Mouse (Mus musculus) layer of hippocampus, adult 2 months (tissue): Measurements from ENCODE around the gene Cpa1. TPM values are rescaled to one million over a fixed set of nuclear protein-coding genes. Genes with fewer than 3 reads are reported as not detected.
A peak's percentile ranks its signal among the peaks of the same experiment; 100 is the strongest.

Experiments
- DNase-seq, 2 experiments: peaks; one replicate each; pipeline ENCODE4 v3.0.0; 2022; ENCODE audit warnings: low spot score in 2 of 2
- H3K27ac ChIP-seq: fragments of 200-600 bp; 2 replicates; pipeline ENCODE4 v1.8.1; 2022
- H3K4me3 ChIP-seq: fragments of 200-600 bp; 2 replicates; pipeline ENCODE4 v1.8.1; 2022; ENCODE audit warnings: mild to moderate bottlenecking
- CTCF ChIP-seq: fragments of 200-600 bp; conservative IDR thresholded peaks from 2 replicates; pipeline ENCODE4 v1.8.1; 2022; ENCODE audit warnings: antibody characterized with exemption, mild to moderate bottlenecking, moderate library complexity
- total RNA-seq, 2 experiments: library from RNA; stranded (reverse); gene quantifications; 2 replicates each; pipeline ENCODE4 v1.2.3; 2021

Cpa1 gene
- total RNA-seq, 2 experiments from 2014 or later, result not detected

GRCm38 (mm10) chr6:30664776-30665175 lies 25.8 kb downstream of the Cpa1 start:
- TF ChIP-seq CTCF, result no peak
- DNase-seq, result peak in 1 of 2 experiments; percentile 33
- no peak overlapping the region for H3K4me3 ChIP-seq
- peak overlapping the region; percentile 12; the same call in 1 of the 2 replicates for H3K27ac ChIP-seq

GRCm38 (mm10) chr6:30665296-30665695 lies 26.3 kb downstream of the Cpa1 start:
- no peak for TF ChIP-seq CTCF
- H3K27ac ChIP-seq, result peak overlapping the region; percentile 12; the same call in 1 of the 2 replicates
- no peak for DNase-seq
- H3K4me3 ChIP-seq, result no peak overlapping the region

DNA sequence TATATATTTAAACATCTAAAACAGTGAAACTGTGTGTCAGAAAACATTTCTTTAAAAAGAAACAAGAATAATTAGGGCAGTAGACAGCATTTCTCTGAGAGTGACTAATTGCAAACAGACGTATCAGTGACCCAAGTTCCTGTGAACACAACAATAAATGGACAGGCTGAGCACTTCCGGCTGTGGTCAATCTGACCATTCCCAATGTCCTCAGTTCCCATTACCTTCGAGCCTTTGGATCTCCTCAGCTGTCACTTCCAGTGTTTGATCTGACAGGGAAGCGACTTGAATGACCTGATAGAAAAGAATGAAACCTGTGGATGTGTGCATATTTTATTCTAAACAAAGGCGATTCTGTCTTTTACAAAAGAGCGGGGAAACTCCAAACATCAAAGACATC lies 27.0 kb downstream of the Cpa1 start:
- DNase-seq, result no peak
- Histone ChIP-seq H3K4me3 (no peak overlapping the region), H3K27ac (no peak overlapping the region)
- no peak for TF ChIP-seq CTCF

DNA sequence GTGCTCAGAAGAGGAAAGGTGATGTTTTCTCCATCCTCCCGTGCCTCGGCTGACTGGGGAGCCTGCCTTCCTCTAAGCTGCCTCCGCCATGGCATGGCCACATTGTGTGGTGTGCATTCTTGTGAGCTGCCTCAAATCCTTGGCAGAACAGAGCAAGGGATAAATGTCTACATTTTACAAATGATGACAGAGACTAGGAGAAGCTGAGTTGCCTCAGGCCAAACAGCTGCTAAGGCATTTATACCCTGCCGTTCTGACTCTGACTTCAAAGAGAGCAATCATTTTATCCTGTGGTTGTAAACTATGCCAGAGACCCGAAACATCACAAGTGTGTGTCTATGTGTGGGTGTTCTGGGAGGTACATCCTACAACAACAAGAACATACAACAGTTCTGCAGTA lies 28.6 kb downstream of the Cpa1 start:
- H3K27ac ChIP-seq, result no peak overlapping the region
- TF ChIP-seq CTCF, result no peak
- H3K4me3 ChIP-seq, result no peak overlapping the region
- DNase-seq, result no peak

GRCm38 (mm10) chr6:30671696-30672095 lies 32.7 kb downstream of the Cpa1 start:
- no peak for TF ChIP-seq CTCF
- DNase-seq, result no peak
- Histone ChIP-seq H3K27ac (no peak overlapping the region), H3K4me3 (no peak overlapping the region)

- no peak for DNase-seq
- no peak for TF ChIP-seq CTCF
- peak overlapping the region; percentile 83 for H3K27ac ChIP-seq
- peak overlapping the region; percentile 29 for H3K4me3 ChIP-seq
Observed at GRCm38 (mm10) chr6:30673764-30674561, 34.9 kb downstream of the Cpa1 start.

DNA sequence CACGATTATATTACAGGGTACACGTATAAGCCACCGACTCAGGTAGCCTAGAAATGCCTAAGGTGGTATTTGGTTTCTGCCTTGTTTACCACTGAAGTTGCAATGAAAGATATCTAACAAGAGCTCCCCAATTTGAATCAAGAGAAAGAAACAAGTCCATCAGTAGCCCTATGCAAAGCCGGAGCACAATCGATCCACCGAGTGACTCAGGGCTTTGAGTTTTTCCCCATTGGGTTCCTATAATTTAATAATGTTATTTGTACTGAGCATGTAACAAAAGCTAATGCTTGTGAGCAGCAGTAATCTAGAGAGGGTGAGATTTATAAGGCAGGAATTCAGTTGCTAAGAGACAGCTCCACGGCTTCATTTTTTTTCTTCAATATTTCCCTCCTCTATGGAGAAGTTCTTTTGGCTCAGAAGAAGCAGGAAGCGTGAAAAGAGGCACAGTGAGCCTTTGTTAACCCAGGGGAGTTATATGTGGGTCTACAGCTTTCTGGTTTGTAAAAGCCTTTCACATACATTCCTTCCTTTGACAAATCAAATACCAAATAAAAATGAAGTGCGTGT lies 35.8 kb downstream of the Cpa1 start:
- H3K27ac ChIP-seq, result peak overlapping the region; percentile 83
- no peak for TF ChIP-seq CTCF
- no peak for DNase-seq
- H3K4me3 ChIP-seq, result peak overlapping the region; percentile 29

DNA sequence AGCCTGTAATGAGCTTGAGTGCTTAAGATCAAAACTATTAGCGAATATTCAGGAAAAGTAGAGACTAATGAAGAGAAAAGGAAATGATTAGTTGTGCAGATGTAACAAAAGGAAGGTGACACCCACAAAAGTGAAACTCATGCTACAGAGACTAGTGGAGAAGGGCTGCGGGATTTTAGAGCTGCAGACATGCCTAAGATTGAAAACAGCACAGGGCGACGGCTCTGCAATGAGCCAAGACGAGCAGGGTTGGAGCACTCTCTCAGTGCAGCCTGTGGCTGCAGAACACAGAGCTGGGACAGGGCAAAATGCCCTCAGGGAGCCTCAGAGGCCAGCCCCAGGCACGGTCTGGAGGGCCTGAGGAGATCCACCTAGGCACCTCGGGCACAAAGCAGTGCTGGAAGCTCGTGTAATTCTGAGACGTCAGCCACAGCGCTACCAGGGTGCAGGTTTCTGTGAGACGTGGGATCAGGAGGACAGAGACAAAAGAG lies 36.3 kb downstream of the Cpa1 start:
- TF ChIP-seq CTCF, result no peak
- H3K4me3 ChIP-seq, result peak overlapping the region; percentile 29
- DNase-seq, result no peak
- peak overlapping the region; percentile 83 for H3K27ac ChIP-seq

DNA sequence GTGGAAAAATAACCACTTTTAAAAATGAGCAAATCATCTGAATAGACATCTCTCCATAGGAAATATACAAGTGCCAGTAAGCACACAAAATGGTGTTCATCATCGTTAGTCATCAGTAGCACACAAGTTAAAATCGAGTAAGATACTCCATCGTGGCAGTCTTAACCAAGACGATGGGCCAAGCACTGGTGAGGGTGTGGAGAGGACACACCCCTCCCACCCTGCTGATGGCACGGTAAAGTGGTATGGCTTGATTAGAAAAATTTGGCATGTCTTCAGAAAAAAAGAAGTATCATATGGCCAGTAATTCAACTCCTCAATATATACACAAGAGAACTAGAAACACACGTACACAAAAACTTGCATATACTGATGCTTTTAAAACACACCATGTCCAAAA lies 37.5 kb downstream of the Cpa1 start:
- Histone ChIP-seq H3K4me3 (no peak overlapping the region), H3K27ac (no peak overlapping the region)
- no peak for DNase-seq
- no peak for TF ChIP-seq CTCF

DNA sequence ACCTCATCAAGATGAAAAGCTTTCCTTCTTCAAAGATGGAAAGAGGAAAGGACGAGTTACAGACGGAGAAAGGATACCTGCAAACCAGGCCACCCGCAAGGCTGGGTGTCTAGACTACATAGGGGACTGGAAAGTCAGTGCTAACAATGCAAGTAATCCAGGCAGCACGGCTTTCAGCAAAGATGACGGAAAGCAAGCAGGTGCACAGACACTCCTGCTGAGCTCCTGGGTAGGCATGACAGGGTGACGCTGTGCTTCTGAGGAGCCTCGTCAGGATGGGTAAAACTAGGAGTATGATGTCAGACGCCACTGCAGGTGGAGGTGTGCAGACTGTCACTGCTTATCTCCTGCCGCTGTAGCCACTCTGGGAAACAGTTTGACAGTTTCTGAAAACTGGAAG lies 38.6 kb downstream of the Cpa1 start:
- no peak for TF ChIP-seq CTCF
- no peak overlapping the region for H3K27ac ChIP-seq
- no peak for DNase-seq
- no peak overlapping the region for H3K4me3 ChIP-seq

GRCm38 (mm10) chr6:30678482-30678881 lies 39.5 kb downstream of the Cpa1 start:
- Histone ChIP-seq H3K27ac (0 out of 2 replicates have a peak overlapping the region, but pooled peaks have one; percentile 14), H3K4me3 (no peak overlapping the region)
- no peak for TF ChIP-seq CTCF
- DNase-seq, result no peak

DNA sequence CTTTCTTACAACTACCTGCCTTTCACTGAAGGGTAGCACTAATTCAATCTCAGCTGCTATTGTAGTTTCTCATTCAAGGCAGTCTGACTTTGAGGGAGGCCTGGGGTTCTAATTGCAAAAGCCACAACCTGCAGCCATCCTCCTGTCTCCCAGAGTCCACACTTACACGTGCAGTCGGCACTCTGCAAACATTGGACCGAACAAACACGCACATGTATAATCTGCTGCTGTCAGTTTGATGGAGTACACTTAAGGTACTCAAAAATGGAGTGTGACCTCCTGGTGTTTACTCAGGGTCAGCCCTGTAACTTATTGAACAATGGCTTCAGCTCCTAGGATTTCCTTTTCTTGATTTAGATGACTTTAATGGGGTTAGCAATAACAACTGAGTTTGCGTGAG lies 40.5 kb downstream of the Cpa1 start:
- no peak for DNase-seq
- Histone ChIP-seq H3K4me3 (no peak overlapping the region), H3K27ac (no peak overlapping the region)
- TF ChIP-seq CTCF, result no peak

DNA sequence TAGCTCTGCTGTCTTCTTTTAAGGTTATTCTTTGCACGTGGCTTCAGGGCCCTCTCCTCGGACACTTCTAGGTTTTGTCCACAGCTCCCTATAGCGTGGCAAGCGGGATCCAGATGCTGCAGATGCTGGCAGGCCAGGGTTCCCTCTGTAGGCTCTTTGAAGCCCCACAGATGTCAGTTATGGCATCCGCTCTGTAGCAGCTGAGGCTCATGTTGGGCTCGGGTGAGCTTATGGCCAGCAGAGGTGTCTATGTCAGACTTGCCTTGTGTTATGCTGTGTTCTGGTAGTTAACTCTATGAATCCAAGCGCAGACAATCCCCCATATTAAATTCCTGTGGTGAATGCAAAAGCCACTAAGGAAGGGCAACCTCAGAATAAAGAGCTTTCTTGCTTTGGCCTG lies 41.4 kb downstream of the Cpa1 start:
- DNase-seq, result no peak
- Histone ChIP-seq H3K4me3 (no peak overlapping the region), H3K27ac (no peak overlapping the region)
- no peak for TF ChIP-seq CTCF
